Mouse (Mus musculus) retina, postnatal 1 day (tissue): Measurements from ENCODE around the gene Olfr213.
"Not testable (repeated sequence)": the region's sequence is repeated elsewhere in the genome, so short reads cannot be mapped to it uniquely, and the experiment has no call there.

Experiments used
- DNase-seq: peaks from one replicate; pipeline ENCODE4 v3.0.0-alpha.2; 2012

Gene Olfr213

GRCm38 (mm10) chr6:116538156-116538555 lies at the start of gene Olfr213:
Gene Olfr213 (plus strand): TSS chr6:116538456.
- DNase-seq = no peak

- DNase-seq = peak; percentile 31
These were observed 49.5 kb upstream of the Olfr213 start, which contains the start of gene Olfr211 for GRCm38 (mm10) chr6:116488791-116489190. Gene Olfr211 (plus strand): TSS chr6:116489091.

- no peak for DNase-seq
These were observed 44.5 kb upstream of the Olfr213 start for GRCm38 (mm10) chr6:116493742-116494141.

- no peak for DNase-seq
These were observed 42.3 kb upstream of the Olfr213 start for GRCm38 (mm10) chr6:116495960-116496359.

- DNase-seq = not testable (repeated sequence)
These were observed 31.8 kb upstream of the Olfr213 start, which contains the start of gene Olfr212 for GRCm38 (mm10) chr6:116506302-116507003. Gene Olfr212 (plus strand): TSS chr6:116506516.

- no peak for DNase-seq
These were observed 23.4 kb upstream of the Olfr213 start for GRCm38 (mm10) chr6:116514832-116515231.

GRCm38 (mm10) chr6:116542500-116542899 lies 4.2 kb downstream of the Olfr213 start:
- no peak for DNase-seq

GRCm38 (mm10) chr6:116550841-116551240 lies 12.6 kb downstream of the Olfr213 start, which contains the start of gene Gm5580:
Gene Gm5580 (plus strand): TSS chr6:116551141.
- not testable (repeated sequence) for DNase-seq

GRCm38 (mm10) chr6:116553935-116554334 lies 15.7 kb downstream of the Olfr213 start, which contains the start of gene Olfr214:
Gene Olfr214 (plus strand): TSS chr6:116554235.
- no peak for DNase-seq

GRCm38 (mm10) chr6:116554952-116555351 lies 16.7 kb downstream of the Olfr213 start:
- DNase-seq = no peak

- DNase-seq = peak; percentile 69
These were observed 31.6 kb downstream of the Olfr213 start for GRCm38 (mm10) chr6:116569834-116570233.

- peak; percentile 15 for DNase-seq
These were observed 45.8 kb downstream of the Olfr213 start, which contains the start of gene Olfr215 for GRCm38 (mm10) chr6:116584095-116584494. Gene Olfr215 (minus strand): TSS chr6:116584195.
